Mouse (Mus musculus) testis, adult 2 months (tissue): ENCODE measurements around the gene Cish.

Source experiments
- CTCF ChIP-seq: fragments of 200-500 bp; IDR thresholded peaks from 2 replicates; pipeline ENCODE4 v1.5.1; 2012; ENCODE audit warnings: low read depth, mild to moderate bottlenecking, inconsistent platforms, low read length, moderate library complexity; ENCODE audit not compliant: control insufficient read depth, insufficient read depth, insufficient replicate concordance
- POLR2A ChIP-seq: fragments of 200-500 bp; IDR thresholded peaks from 2 replicates; pipeline ENCODE4 v1.6.1; 2012; ENCODE audit warnings: low read depth, mild to moderate bottlenecking, inconsistent platforms, low read length, moderate library complexity; ENCODE audit not compliant: control insufficient read depth

- TF ChIP-seq CTCF (no peak), POLR2A (no peak)
Measured at GRCm38 (mm10) chr9:107273184-107273583, 22.6 kb upstream of the Cish start.
